Mouse (Mus musculus) megakaryocyte-erythroid progenitor cell, adult 5-6 weeks (primary cell): ENCODE measurements around the gene 3110082J24Rik. TPM values are rescaled to one million over a fixed set of nuclear protein-coding genes. Genes with fewer than 3 reads are reported as not detected.
A peak's percentile ranks its signal among the peaks of the same experiment; 100 is the strongest.

Experiments used
- ATAC-seq: replicated peaks from 2 replicates; pipeline ENCODE4 v1.8.0; 2016; ENCODE audit warnings: mild to moderate bottlenecking, inconsistent platforms; ENCODE audit not compliant: severe bottlenecking, poor library complexity, low FRiP score, low TSS enrichment
- total RNA-seq, 2 experiments: library from RNA; stranded (forward) in 1 of 2; stranded (reverse) in 1 of 2; fragments of 200-1000, 215-1000 nt in 1 of 2; fragments of >200 nt in 1 of 2; fragmentation: Nextera tagmentation in 1 of 2; gene quantifications; 2 replicates each; pipeline ENCODE4 v1.2.3; 2014 to 2017

The 3110082J24Rik gene
- total RNA-seq (2014; fragmentation: Nextera tagmentation) = not detected in 2 replicates
- not detected in 2 replicates for total RNA-seq (2017)

GRCm38 (mm10) chr5:30105668-30106300 is at the start of gene 3110082J24Rik:
Gene 3110082J24Rik, minus strand, starts transcription at chr5:30106086.
- ATAC-seq = no peak

GRCm38 (mm10) chr5:30155395-30155792 is 49.5 kb upstream of the 3110082J24Rik start:
- peak; percentile 35 for ATAC-seq

- peak; percentile 90 for ATAC-seq
These were observed 48.8 kb upstream of the 3110082J24Rik start, which contains the start of the genes Hadha and Hadhb for GRCm38 (mm10) chr5:30154474-30155394. Gene Hadha, minus strand, starts transcription at chr5:30155162. Gene Hadhb, plus strand, starts transcription at chr5:30155248.

DNA sequence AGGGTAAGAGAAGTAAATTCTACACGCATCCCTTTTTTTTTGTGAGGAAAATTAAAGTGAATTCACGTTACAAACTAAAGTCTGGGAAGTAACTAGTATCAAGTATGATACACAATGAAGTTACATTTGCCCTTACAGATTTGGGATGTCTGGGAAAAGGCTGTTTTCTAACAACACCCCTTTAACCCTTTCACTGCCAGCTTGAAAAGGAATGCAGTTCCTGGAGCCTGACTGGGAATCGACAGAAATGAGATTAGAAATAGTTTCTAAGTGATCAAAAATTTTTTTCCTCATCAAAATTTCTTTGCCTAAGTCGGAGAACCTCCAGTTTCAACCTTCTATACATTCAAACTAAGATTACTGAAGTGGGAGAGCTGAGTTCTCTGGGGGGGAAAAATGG is 48.1 kb upstream of the 3110082J24Rik start:
- no peak for ATAC-seq

DNA sequence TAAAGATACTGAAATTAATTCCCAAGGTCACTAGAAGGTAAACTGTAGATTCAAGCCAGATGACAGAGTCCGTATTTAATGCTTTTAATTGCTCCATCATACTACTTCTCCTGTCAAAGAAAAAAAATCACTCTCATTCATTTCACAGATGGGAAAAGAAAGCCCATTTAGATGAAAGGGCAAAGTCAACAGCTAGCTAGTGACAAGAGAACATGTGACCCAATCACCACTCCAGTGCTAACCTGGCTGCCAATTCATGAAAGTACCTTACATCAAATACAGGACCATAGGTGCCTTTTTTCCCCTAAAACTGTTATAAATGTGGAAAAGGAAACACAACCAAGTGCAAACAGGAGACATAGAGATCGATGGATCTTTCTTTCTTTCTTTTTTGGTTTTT is 47.3 kb upstream of the 3110082J24Rik start:
- ATAC-seq = no peak

GRCm38 (mm10) chr5:30152413-30152812 is 46.5 kb upstream of the 3110082J24Rik start:
- ATAC-seq = no peak

- ATAC-seq = no peak
These were observed 46.1 kb upstream of the 3110082J24Rik start for GRCm38 (mm10) chr5:30152007-30152406.

- ATAC-seq = no peak
These were observed 42.4 kb upstream of the 3110082J24Rik start for GRCm38 (mm10) chr5:30148133-30148920.

DNA sequence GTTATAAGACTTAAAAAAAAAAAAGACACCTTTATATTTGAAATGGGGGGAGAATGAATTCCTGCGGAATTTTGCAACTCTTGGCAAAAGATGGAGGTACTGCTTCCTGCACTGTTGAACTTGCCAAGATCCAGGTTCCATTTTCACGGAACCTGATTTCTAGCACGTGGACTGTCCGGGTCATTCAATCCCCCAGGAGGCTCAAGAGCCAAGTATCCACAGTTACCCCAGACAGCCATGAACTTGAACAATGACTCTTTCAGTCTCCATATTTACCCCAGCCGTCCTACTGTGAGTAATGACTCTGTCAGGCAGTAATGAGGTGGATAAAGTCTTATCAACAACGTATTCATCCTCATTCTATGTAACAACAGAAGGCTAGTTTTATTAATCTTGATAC is 40.6 kb upstream of the 3110082J24Rik start:
- ATAC-seq = no peak

DNA sequence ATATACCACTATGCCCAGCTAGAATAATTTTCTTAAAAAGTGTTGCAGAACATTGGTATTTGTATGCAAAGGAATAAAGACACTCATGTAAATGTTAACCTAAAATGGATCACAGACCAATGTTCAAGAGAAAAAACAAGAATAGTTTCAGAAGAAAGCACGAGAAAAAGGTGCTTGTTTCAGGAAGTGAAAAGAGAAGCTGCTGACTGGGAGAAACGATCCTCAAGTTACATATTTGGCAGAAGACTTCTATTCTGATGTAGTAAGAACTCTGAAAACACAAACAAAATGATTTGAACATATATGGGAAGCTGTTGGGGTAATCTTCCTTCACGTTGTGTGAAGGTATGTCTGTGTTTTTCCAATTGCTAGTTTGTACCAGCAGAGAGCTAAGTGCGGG is 32.3 kb upstream of the 3110082J24Rik start:
- no peak for ATAC-seq

DNA sequence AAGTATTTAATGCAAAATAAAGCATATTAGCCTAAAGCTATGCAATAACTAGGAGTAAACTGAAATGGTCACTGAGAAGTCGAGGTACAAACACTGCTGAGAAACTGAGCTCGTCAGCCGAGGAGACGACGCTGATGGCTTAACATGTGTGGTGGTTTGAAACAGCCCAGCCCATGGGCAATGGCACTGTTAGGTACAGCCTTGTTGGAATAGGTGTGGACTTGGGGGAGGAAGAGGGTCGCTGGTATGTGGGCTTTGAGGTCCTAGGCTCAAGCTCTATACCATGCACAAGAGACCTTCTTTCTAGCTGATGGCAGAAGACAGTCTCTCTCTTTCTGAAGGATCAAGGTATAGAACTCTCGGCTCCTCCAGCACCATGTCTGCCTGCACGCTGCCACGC is 31.4 kb upstream of the 3110082J24Rik start:
- no peak for ATAC-seq

GRCm38 (mm10) chr5:30135711-30136231 is 29.9 kb upstream of the 3110082J24Rik start:
- ATAC-seq = no peak

DNA sequence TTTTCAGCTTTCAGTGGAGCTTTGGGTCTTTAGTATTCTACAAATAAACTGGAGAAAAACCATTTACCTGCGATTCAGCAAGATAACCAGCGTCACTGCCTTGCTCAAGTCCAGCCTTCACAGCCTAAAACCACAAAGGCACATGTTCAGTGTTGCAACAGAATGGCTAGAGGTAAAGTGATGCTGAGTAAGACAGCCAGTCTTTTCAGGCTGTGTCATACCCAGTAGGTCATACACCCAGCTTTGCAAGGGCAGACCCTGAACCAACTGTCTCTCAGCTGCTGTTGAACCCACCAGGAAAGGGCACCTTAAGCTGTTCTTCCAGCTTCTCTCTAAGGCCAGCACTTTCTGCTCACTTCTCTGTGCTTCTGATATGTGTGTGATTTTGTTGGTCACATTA is 26.3 kb upstream of the 3110082J24Rik start:
- ATAC-seq = no peak

DNA sequence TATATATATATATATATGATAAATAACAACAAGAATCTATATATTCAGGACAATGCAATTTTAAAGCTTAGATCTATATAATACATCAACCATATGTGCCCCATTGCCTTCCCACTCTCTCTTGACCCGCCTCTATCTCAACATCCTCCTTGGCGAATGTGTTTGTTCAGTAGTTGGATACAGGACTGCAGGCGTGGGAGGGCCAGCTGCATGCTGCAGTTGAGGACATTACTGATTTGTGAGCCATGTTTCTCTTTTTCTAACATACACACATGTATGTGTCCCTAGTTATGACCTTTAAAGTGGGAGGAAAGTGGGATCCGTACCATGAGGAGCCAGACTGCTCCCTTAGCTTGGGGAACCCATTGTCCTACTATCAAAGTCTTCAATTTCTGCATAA is 25.4 kb upstream of the 3110082J24Rik start:
- no peak for ATAC-seq

- ATAC-seq = no peak
These were observed 22.8 kb upstream of the 3110082J24Rik start for GRCm38 (mm10) chr5:30128680-30129079.

DNA sequence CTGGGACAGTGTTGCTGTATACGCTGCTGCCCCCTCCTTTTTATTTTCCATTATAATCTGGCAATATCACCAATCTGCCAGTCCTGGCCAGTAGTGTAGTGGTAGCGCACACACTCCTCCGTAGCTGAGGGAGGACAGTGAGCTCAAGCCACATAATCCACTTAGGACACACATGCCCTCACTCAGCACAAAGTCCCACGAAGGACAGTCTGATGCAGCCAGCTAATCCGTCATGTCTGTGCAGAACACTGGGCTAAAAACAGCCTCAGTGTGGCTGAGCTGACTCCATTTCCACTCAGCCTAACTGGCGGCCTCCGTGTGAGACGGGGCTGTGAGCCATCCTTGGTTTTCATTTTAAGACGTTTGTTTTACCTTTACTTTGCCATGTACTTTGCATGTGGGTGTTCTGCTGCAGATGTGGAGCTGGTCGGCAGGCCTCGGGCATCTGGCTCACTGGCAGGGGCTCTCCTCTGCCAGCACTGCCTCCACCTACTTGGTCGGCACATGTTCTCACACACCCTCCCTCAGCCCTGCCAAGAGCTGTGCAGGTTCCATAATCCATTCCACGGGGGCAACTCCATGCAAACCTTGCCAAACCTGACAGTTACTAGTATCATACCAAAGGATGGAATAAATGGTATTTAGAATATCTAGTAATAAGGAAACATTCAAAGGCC is 22.2 kb upstream of the 3110082J24Rik start:
- no peak for ATAC-seq

DNA sequence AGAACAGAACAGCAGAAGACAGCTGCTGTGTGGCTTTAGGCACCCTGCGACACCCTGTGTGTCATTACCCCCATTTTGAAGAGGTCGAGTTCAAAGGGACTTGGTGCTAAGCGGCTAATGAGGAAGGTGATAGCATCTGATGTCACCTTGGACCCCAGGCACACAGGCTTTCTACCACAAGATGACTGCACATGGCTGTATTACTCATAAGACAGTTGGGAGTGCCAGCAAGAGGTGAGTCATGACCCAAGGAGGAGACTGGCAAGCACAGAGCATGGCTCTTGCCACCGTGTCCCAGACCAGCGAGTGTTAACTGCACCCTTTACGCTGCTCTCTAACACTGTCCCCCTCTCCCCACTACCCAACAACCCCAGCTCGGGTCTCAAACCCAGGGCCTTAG is 20.9 kb upstream of the 3110082J24Rik start:
- ATAC-seq = no peak

DNA sequence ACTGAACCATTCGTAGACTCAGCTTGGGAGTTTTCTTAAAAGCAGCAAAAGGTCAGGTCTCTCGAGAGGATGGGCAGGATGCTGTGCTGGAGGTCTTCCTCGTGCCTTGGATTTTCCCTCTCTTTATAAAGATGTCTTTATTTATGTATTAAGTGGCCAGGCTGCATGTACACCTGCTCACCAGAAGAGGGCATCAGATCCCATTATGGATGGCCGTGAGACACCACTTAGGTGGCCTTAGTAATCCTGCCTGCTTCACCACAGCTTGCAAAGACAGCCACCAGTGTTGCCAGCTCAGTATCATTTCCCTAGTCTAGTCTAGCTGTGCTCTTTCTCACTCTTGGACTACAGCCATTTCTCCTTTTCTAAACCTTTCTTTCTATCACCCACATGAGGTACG is 19.7 kb upstream of the 3110082J24Rik start:
- ATAC-seq = peak; percentile 73

DNA sequence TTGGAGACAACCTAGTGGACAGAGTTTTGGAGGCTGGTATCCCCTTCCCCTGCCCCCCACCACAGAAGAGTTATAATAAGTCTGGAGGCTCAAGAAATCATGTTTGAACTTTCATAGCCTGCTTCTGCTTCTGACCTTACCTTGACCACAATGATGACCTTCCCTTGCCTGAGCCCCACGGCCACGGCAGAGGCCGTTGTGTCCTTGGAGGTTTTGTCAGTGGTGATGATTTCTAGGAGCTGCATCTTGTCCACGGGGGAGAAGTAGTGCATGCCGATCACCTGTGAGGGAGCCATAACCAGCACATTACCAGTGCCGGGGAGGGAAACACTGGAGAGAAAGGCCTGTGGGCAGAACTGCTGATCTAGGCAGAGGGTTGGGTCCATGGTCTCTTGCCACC is 16.6 kb upstream of the 3110082J24Rik start:
- ATAC-seq = no peak
